ENCODE assay signal across 17 mouse cellular contexts in the genomic region with DNA sequence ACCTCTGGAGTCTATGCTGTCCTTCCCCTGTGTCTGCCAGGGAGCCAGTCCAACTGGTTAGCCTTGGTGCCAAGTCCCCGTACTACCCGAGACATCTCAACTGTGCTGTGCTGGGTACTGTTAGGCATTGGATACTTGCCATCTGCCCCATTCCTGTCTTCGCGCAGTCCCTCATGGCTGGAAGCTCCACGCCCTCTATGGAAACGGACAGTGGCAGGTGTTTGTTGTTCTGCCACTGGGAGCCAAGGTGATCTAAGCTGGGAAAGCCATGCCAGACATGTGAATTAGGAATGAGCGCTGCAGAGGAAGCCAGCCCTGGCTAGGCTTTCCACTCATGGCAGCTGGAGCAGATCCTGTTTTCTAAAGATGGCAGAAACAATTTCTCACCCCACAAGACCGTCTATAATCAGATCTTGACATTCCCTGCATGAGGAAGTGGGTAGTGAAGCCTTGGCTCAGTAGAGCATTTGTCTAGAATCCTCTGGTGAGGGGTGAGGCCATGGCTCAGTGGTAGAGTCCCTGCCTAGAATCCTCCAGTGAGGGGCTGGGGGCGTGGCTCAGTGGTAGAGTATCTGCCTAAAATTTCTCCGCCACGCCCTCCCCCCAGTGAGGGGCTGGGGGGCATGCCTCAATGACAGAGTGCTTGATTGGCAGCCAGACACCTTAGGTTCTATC. TPM values are rescaled to one million over a fixed set of nuclear protein-coding genes. Genes with fewer than 3 reads are reported as not detected.
DNase-seq lines count a peak whose midpoint lies in the region; ATAC-seq lines count a peak whose summit lies in the region.
"Had no signal": no experiment of that assay in that cellular context is flagged by ENCODE, and none has a peak within 500 bp of the region (broad histone marks: within the 10 kb centered on the region; RNA-seq: fewer than 3 reads in every experiment).

No protein-coding gene starts in this region.

- no peak overlapping the region for H3K9ac ChIP-seq in heart, embryonic 16.5 days (ENCODE audit: low read length)
- no peak overlapping the region for H3K9ac ChIP-seq in midbrain, embryonic 14.5 days (replicated peaks; ENCODE audit: low read length)
- H3K9ac ChIP-seq in kidney, embryonic 15.5 days = no peak overlapping the region
- H3K9ac ChIP-seq: forebrain, embryonic 13.5 days; hindbrain, embryonic 15.5 days; liver, embryonic 13.5 days; neural tube, embryonic 13.5 days had no signal

- peaks cover 8% of the 10 kb centered on the region; the same call in 1 of the 2 replicates for H3K4me1 ChIP-seq in heart, embryonic 10.5 days
- peaks cover 8% of the 10 kb centered on the region; the same call in 1 of the 2 replicates for H3K4me1 ChIP-seq in megakaryocyte, embryonic 14.5 days
- no peaks in the 10 kb centered on the region for H3K4me1 ChIP-seq in heart, embryonic 16.5 days (ENCODE audit: control insufficient read depth, insufficient read depth, low read length)
- no peaks in the 10 kb centered on the region for H3K4me1 ChIP-seq in midbrain, embryonic 14.5 days (ENCODE audit: control insufficient read depth, insufficient read depth, low read length)
- H3K4me1 ChIP-seq in kidney, embryonic 15.5 days = peaks cover 6% of the 10 kb centered on the region
- H3K4me1 ChIP-seq: forebrain, embryonic 13.5 days; hindbrain, embryonic 15.5 days; liver, embryonic 13.5 days; neural tube, embryonic 13.5 days had no signal

- peak; percentile 71 to 87 for DNase-seq in heart, adult 18-20 months
- DNase-seq in heart, embryonic 10.5 days (ENCODE audit: low spot score) = no peak
- DNase-seq in midbrain, embryonic 14.5 days = no peak
- no peak for DNase-seq in right cerebral cortex, postnatal 36 days (ENCODE audit: low spot score in 2 of 2)
- DNase-seq: adrenal gland, postnatal 14 days; liver, embryonic 13.5 days; thymus, postnatal 36 days had no signal

- no peaks in the 10 kb centered on the region for H3K27me3 ChIP-seq in heart, embryonic 10.5 days (ENCODE audit: insufficient read depth, poor library complexity, severe bottlenecking)
- H3K27me3 ChIP-seq in megakaryocyte, embryonic 14.5 days (replicated peaks) = peaks cover 39% of the 10 kb centered on the region
- no peaks in the 10 kb centered on the region for H3K27me3 ChIP-seq in heart, embryonic 16.5 days (ENCODE audit: control insufficient read depth, insufficient read depth, low read length)
- H3K27me3 ChIP-seq in midbrain, embryonic 14.5 days (ENCODE audit: control insufficient read depth, insufficient read depth, low read length) = 0 out of 2 replicates have a peak, but pooled peaks cover under 1% of the 10 kb centered on the region
- no peaks in the 10 kb centered on the region for H3K27me3 ChIP-seq in kidney, embryonic 15.5 days
- H3K27me3 ChIP-seq: hindbrain, embryonic 15.5 days had no signal

- ATAC-seq in megakaryocyte, adult 5-6 weeks (ENCODE audit: poor library complexity, severe bottlenecking) = no peak
- ATAC-seq in heart, embryonic 16.5 days (replicated peaks; ENCODE audit: extremely low read depth, insufficient read depth, low FRiP score) = 0 out of 2 replicates have a peak, but pooled peaks have one; percentile 23
- no peak for ATAC-seq in midbrain, embryonic 14.5 days (ENCODE audit: low FRiP score, low TSS enrichment)
- ATAC-seq in kidney, embryonic 15.5 days (replicated peaks; ENCODE audit: low FRiP score) = no peak
- ATAC-seq: forebrain, embryonic 13.5 days; midbrain, embryonic 16.5 days had no signal

- no peak overlapping the region for H3K4me2 ChIP-seq in heart, embryonic 16.5 days (ENCODE audit: low read depth, low read length)
- no peak overlapping the region for H3K4me2 ChIP-seq in midbrain, embryonic 14.5 days (ENCODE audit: low read length)
- H3K4me2 ChIP-seq in kidney, embryonic 15.5 days = no peak overlapping the region
- H3K4me2 ChIP-seq: forebrain, embryonic 13.5 days; hindbrain, embryonic 15.5 days; liver, embryonic 13.5 days; neural tube, embryonic 13.5 days had no signal

- WGBS in heart, embryonic 10.5 days = 83% methylated on average over 11 of the region's 11 CpGs
- WGBS in heart, embryonic 16.5 days = 70% methylated on average over 11 of the region's 11 CpGs
- WGBS in midbrain, embryonic 14.5 days = 89% methylated on average over 11 of the region's 11 CpGs
- 88% methylated on average over 11 of the region's 11 CpGs for WGBS in kidney, embryonic 15.5 days

- no peak overlapping the region for H3K27ac ChIP-seq in heart, embryonic 10.5 days
- no peak overlapping the region for H3K27ac ChIP-seq in heart, embryonic 16.5 days (ENCODE audit: low read length)
- no peak overlapping the region for H3K27ac ChIP-seq in midbrain, embryonic 14.5 days (replicated peaks; ENCODE audit: low read depth, low read length)
- no peak overlapping the region for H3K27ac ChIP-seq in kidney, embryonic 15.5 days
- H3K27ac ChIP-seq: forebrain, embryonic 13.5 days; hindbrain, embryonic 15.5 days; liver, embryonic 13.5 days; macrophage; neural tube, embryonic 13.5 days had no signal

- H3K4me3 ChIP-seq in heart, embryonic 10.5 days = no peak overlapping the region
- H3K4me3 ChIP-seq in megakaryocyte, embryonic 14.5 days (replicated peaks) = peak overlapping the region; percentile 12
- H3K4me3 ChIP-seq in heart, embryonic 16.5 days (ENCODE audit: low read length) = no peak overlapping the region
- H3K4me3 ChIP-seq in midbrain, embryonic 14.5 days (replicated peaks; ENCODE audit: low read depth, low read length) = no peak overlapping the region
- H3K4me3 ChIP-seq in kidney, embryonic 15.5 days (replicated peaks) = no peak overlapping the region
- H3K4me3 ChIP-seq: forebrain, embryonic 13.5 days; hindbrain, embryonic 15.5 days; liver, embryonic 13.5 days; neural tube, embryonic 13.5 days had no signal

- H3K36me3 ChIP-seq in heart, embryonic 10.5 days = no peaks in the 10 kb centered on the region
- H3K36me3 ChIP-seq in megakaryocyte, embryonic 14.5 days (replicated peaks; ENCODE audit: low read length) = no peaks in the 10 kb centered on the region
- H3K36me3 ChIP-seq in heart, embryonic 16.5 days (ENCODE audit: control insufficient read depth, insufficient read depth) = no peaks in the 10 kb centered on the region
- H3K36me3 ChIP-seq in midbrain, embryonic 14.5 days (ENCODE audit: control insufficient read depth, insufficient read depth, low read length) = no peaks in the 10 kb centered on the region
- 0 out of 2 replicates have a peak, but pooled peaks cover 9% of the 10 kb centered on the region for H3K36me3 ChIP-seq in kidney, embryonic 15.5 days
- H3K36me3 ChIP-seq: hindbrain, embryonic 15.5 days; liver, embryonic 13.5 days; neural tube, embryonic 13.5 days had no signal

- H3K9me3 ChIP-seq in heart, embryonic 10.5 days = no peaks in the 10 kb centered on the region; the same call in 1 of the 2 replicates
- H3K9me3 ChIP-seq in megakaryocyte, embryonic 14.5 days = peaks cover 17% of the 10 kb centered on the region
- H3K9me3 ChIP-seq in heart, embryonic 16.5 days (replicated peaks; ENCODE audit: control insufficient read depth, low read length) = 0 out of 2 replicates have a peak, but pooled peaks cover 2% of the 10 kb centered on the region
- no peaks in the 10 kb centered on the region for H3K9me3 ChIP-seq in midbrain, embryonic 14.5 days (ENCODE audit: control insufficient read depth, low read length)
- H3K9me3 ChIP-seq in kidney, embryonic 15.5 days (replicated peaks) = no peaks in the 10 kb centered on the region
- H3K9me3 ChIP-seq: hindbrain, embryonic 15.5 days; liver, embryonic 13.5 days had no signal

RNA-seq across cellular contexts. Expression of gene Bcam, which starts 6.4 kb away (rescaled TPM):
- 100 to 1,000 TPM; 192 to 199 TPM for total RNA-seq in heart, adult 18-20 months (2021)
- 140 and 193 TPM in 2 replicates for polyA plus RNA-seq in heart, embryonic 10.5 days (2016; fragmentation: Nextera tagmentation; extraction: Ambion mirVana)
- polyA plus RNA-seq in megakaryocyte, embryonic 14.5 days (2012; ENCODE audit: insufficient read depth, low replicate concordance) = 0.58 and 1.6 TPM in 2 replicates
- total RNA-seq in megakaryocyte, adult 5-6 weeks (2015) = not detected in 2 replicates
- 0.29 TPM in 1 of 2 replicates, not detected in the other for total RNA-seq in megakaryocyte, adult 5-6 weeks (2017)
- polyA plus RNA-seq in heart, embryonic 16.5 days (2015; fragmentation: Nextera tagmentation; extraction: Ambion mirVana) = 413 and 444 TPM in 2 replicates
- polyA plus RNA-seq in midbrain, embryonic 14.5 days (2014; fragmentation: Nextera tagmentation; extraction: Ambion mirVana) = 4.5 and 7.8 TPM in 2 replicates
- polyA plus RNA-seq in kidney, embryonic 15.5 days (2015; fragmentation: Nextera tagmentation; extraction: Ambion mirVana) = 244 and 257 TPM in 2 replicates

RNA-seq across cellular contexts. Expression of gene Cblc, which starts 19.4 kb away (rescaled TPM):
- total RNA-seq in heart, adult 18-20 months (2021) = under 1 TPM; 0.35 to 0.75 TPM
- polyA plus RNA-seq in heart, embryonic 10.5 days (2016; fragmentation: Nextera tagmentation; extraction: Ambion mirVana) = 1.1 and 1.2 TPM in 2 replicates
- not detected in 2 replicates for polyA plus RNA-seq in megakaryocyte, embryonic 14.5 days (2012; ENCODE audit: insufficient read depth, low replicate concordance)
- total RNA-seq in megakaryocyte, adult 5-6 weeks (2015) = not detected in 2 replicates
- total RNA-seq in megakaryocyte, adult 5-6 weeks (2017) = not detected in 2 replicates
- polyA plus RNA-seq in heart, embryonic 16.5 days (2015; fragmentation: Nextera tagmentation; extraction: Ambion mirVana) = 1.2 and 2.0 TPM in 2 replicates
- polyA plus RNA-seq in midbrain, embryonic 14.5 days (2014; fragmentation: Nextera tagmentation; extraction: Ambion mirVana) = not detected in 2 replicates
- 8.3 and 9.1 TPM in 2 replicates for polyA plus RNA-seq in kidney, embryonic 15.5 days (2015; fragmentation: Nextera tagmentation; extraction: Ambion mirVana)
- total RNA-seq: common myeloid progenitor, adult 5-6 weeks had no signal
- polyA plus RNA-seq: forebrain, embryonic 13.5 days; hindbrain, embryonic 15.5 days; macrophage; neural tube, embryonic 13.5 days had no signal

RNA-seq across cellular contexts. Expression of gene Nectin2, which starts 26.9 kb away (rescaled TPM):
- total RNA-seq in heart, adult 18-20 months (2021) = 10 to 100 TPM; 28.5 to 30.0 TPM
- polyA plus RNA-seq in heart, embryonic 10.5 days (2016; fragmentation: Nextera tagmentation; extraction: Ambion mirVana) = 130 and 138 TPM in 2 replicates
- 4.0 and 6.8 TPM in 2 replicates for polyA plus RNA-seq in megakaryocyte, embryonic 14.5 days (2012; ENCODE audit: insufficient read depth, low replicate concordance)
- 0.51 and 0.78 TPM in 2 replicates for total RNA-seq in megakaryocyte, adult 5-6 weeks (2015)
- 0.37 and 0.66 TPM in 2 replicates for total RNA-seq in megakaryocyte, adult 5-6 weeks (2017)
- 63.5 and 76.8 TPM in 2 replicates for polyA plus RNA-seq in heart, embryonic 16.5 days (2015; fragmentation: Nextera tagmentation; extraction: Ambion mirVana)
- polyA plus RNA-seq in midbrain, embryonic 14.5 days (2014; fragmentation: Nextera tagmentation; extraction: Ambion mirVana) = 41.1 and 46.1 TPM in 2 replicates
- polyA plus RNA-seq in kidney, embryonic 15.5 days (2015; fragmentation: Nextera tagmentation; extraction: Ambion mirVana) = 130 and 138 TPM in 2 replicates

RNA-seq across cellular contexts. Expression of gene Bcl3, which starts 45.4 kb away (rescaled TPM):
- 1 to 10 TPM; 2.9 to 3.7 TPM for total RNA-seq in heart, adult 18-20 months (2021)
- polyA plus RNA-seq in heart, embryonic 10.5 days (2016; fragmentation: Nextera tagmentation; extraction: Ambion mirVana) = 1.3 and 2.7 TPM in 2 replicates
- 183 and 210 TPM in 2 replicates for polyA plus RNA-seq in megakaryocyte, embryonic 14.5 days (2012; ENCODE audit: insufficient read depth, low replicate concordance)
- total RNA-seq in megakaryocyte, adult 5-6 weeks (2015) = 29.2 and 39.1 TPM in 2 replicates
- total RNA-seq in megakaryocyte, adult 5-6 weeks (2017) = 9.7 and 17.1 TPM in 2 replicates
- polyA plus RNA-seq in heart, embryonic 16.5 days (2015; fragmentation: Nextera tagmentation; extraction: Ambion mirVana) = 3.1 and 4.1 TPM in 2 replicates
- polyA plus RNA-seq in midbrain, embryonic 14.5 days (2014; fragmentation: Nextera tagmentation; extraction: Ambion mirVana) = 0.77 and 1.2 TPM in 2 replicates
- 3.9 and 4.9 TPM in 2 replicates for polyA plus RNA-seq in kidney, embryonic 15.5 days (2015; fragmentation: Nextera tagmentation; extraction: Ambion mirVana)

Comparison
In these comparisons a context has a peak if more than half of its experiments do, and no peak if none do; other contexts are left out.
1. DNase-seq: peak in heart, adult 18-20 months (2 of 2); none in heart, embryonic 10.5 days (single experiment), midbrain, embryonic 14.5 days (single experiment) and right cerebral cortex, postnatal 36 days (0 of 2).
2. RNA of gene Bcam, which starts 6.4 kb away (polyA plus RNA-seq): 413 to 444 TPM in heart, embryonic 16.5 days, 244 to 257 TPM in kidney, embryonic 15.5 days and 140 to 193 TPM in heart, embryonic 10.5 days; 4.5 to 7.8 TPM in midbrain, embryonic 14.5 days and 0.58 to 1.6 TPM in megakaryocyte, embryonic 14.5 days; every median in the first group is over 10 times any median in the second.